Mouse (Mus musculus) CH12.LX (cell line): ENCODE measurements at regions not wholly inside any gene's neighbourhood (a gene's known extent, or its start where the extent isn't known, plus 50 kb on each side); places are given as distances from the start of the nearest gene placed in this dataset.
A peak's percentile ranks its signal among the peaks of the same experiment; 100 is the strongest.

Experiments used
- DNase-seq: peaks from one replicate; pipeline ENCODE4 v3.0.0-alpha.2; 2013; ENCODE audit errors: extremely low read depth
- H3K27ac ChIP-seq: 2 replicates; pipeline ENCODE4 v1.5.1; 2012; ENCODE audit warnings: low read depth, mild to moderate bottlenecking, control low read depth, moderate library complexity; ENCODE audit not compliant: insufficient read depth
- H3K27me3 ChIP-seq: replicated peaks from 2 replicates; pipeline ENCODE3; 2012; ENCODE audit warnings: inconsistent platforms
- H3K36me3 ChIP-seq, 2 experiments: replicated peaks in 1 of 2; 2 replicates each; pipeline versions ENCODE3 to v1.6.1; 2012; ENCODE audit warnings: inconsistent platforms in 1 of 2, low read length in 1 of 2, mild to moderate bottlenecking in 1 of 2, mixed read lengths in 1 of 2, moderate library complexity in 1 of 2; ENCODE audit not compliant: control insufficient read depth in 1 of 2, insufficient read depth in 1 of 2
- H3K4me1 ChIP-seq, 2 experiments: 2 replicates each; pipeline ENCODE4 v1.6.1; 2012; ENCODE audit warnings: inconsistent platforms in 1 of 2, moderate library complexity in 1 of 2; ENCODE audit not compliant: insufficient read depth in 2 of 2, control insufficient read depth in 1 of 2
- H3K4me2 ChIP-seq: 2 replicates; pipeline ENCODE4 v1.6.1; 2012; ENCODE audit warnings: low read depth, mild to moderate bottlenecking, control low read depth; ENCODE audit not compliant: poor library complexity, insufficient read depth, severe bottlenecking
- H3K4me3 ChIP-seq, 3 experiments: fragments of 150-350 bp in 1 of 3; sonication (generic) in 1 of 3; replicated peaks in 1 of 3; 2 replicates each; pipeline versions ENCODE3 to v1.5.1; 2011 to 2012; ENCODE audit warnings: low read depth in 2 of 3, low read length in 2 of 3, mild to moderate bottlenecking in 2 of 3, moderate library complexity in 2 of 3, control low read depth in 1 of 3, improper control_type of control experiment in 1 of 3, inconsistent platforms in 1 of 3, mixed read lengths in 1 of 3; ENCODE audit not compliant: poor library complexity in 1 of 3
- H3K79me2 ChIP-seq: replicated peaks from 2 replicates; pipeline ENCODE4 v1.6.1; 2012; ENCODE audit warnings: mild to moderate bottlenecking, moderate library complexity; ENCODE audit not compliant: control insufficient read depth, poor library complexity, insufficient read depth, severe bottlenecking; ENCODE audit errors: extremely low read depth
- H3K9ac ChIP-seq: 2 replicates; pipeline ENCODE4 v1.6.1; 2012; ENCODE audit warnings: low read depth, mild to moderate bottlenecking, control low read depth, moderate library complexity; ENCODE audit not compliant: insufficient read depth
- H3K9me3 ChIP-seq: replicated peaks from 2 replicates; pipeline ENCODE3; 2012; ENCODE audit warnings: low read length, inconsistent platforms, mixed read lengths
- BHLHE40 ChIP-seq: IDR thresholded peaks from 2 replicates; pipeline ENCODE4 v1.6.1; 2011; ENCODE audit warnings: mild to moderate bottlenecking, low read depth, low read length, improper control_type of control experiment
- CHD1 ChIP-seq: IDR thresholded peaks from 2 replicates; pipeline ENCODE4 v1.6.1; 2012; ENCODE audit warnings: low read depth, low read length, improper control_type of control experiment, inconsistent platforms
- CTCF ChIP-seq, 2 experiments: IDR thresholded peaks in 1 of 2; conservative IDR thresholded peaks in 1 of 2; 2 replicates each; pipeline ENCODE4 v1.5.1; 2011 to 2012; ENCODE audit warnings: low read depth in 2 of 2, low read length in 2 of 2, improper control_type of control experiment in 1 of 2, inconsistent platforms in 1 of 2, mild to moderate bottlenecking in 1 of 2, moderate library complexity in 1 of 2
- ELF1 ChIP-seq: IDR thresholded peaks from 2 replicates; pipeline ENCODE4 v1.6.1; 2014; ENCODE audit warnings: low read depth, mild to moderate bottlenecking, inconsistent platforms, low read length, improper control_type of control experiment
- EP300 ChIP-seq: IDR thresholded peaks from 2 replicates; pipeline ENCODE4 v1.6.1; 2011; ENCODE audit warnings: low read length, improper control_type of control experiment
- GABPA ChIP-seq: IDR thresholded peaks from 2 replicates; pipeline ENCODE4 v1.6.1; 2012; ENCODE audit warnings: low read depth, low read length, improper control_type of control experiment, inconsistent platforms; ENCODE audit not compliant: insufficient replicate concordance
- HCFC1 ChIP-seq: IDR thresholded peaks from 2 replicates; pipeline ENCODE4 v1.6.1; 2012; ENCODE audit warnings: low read depth, mild to moderate bottlenecking, inconsistent platforms, low read length, improper control_type of control experiment
- IRF4 ChIP-seq: IDR thresholded peaks from 2 replicates; pipeline ENCODE4 v1.6.1; 2014; ENCODE audit warnings: low read depth, mild to moderate bottlenecking, inconsistent platforms, low read length, improper control_type of control experiment
- JUN ChIP-seq: IDR thresholded peaks from 2 replicates; pipeline ENCODE4 v1.6.1; 2011; ENCODE audit warnings: low read depth, mild to moderate bottlenecking, low read length, improper control_type of control experiment, moderate library complexity; ENCODE audit not compliant: insufficient read depth
- JUND ChIP-seq: conservative IDR thresholded peaks from 2 replicates; pipeline ENCODE4 v1.6.1; 2011; ENCODE audit warnings: low read depth, low read length, improper control_type of control experiment
- KAT2A ChIP-seq: IDR thresholded peaks from 2 replicates; pipeline ENCODE4 v1.6.1; 2012; ENCODE audit warnings: low read length, improper control_type of control experiment, inconsistent platforms; ENCODE audit not compliant: insufficient replicate concordance
- MAFK ChIP-seq: IDR thresholded peaks from 2 replicates; pipeline ENCODE4 v1.6.1; 2011; ENCODE audit warnings: low read length, improper control_type of control experiment; ENCODE audit not compliant: insufficient replicate concordance
- MAX ChIP-seq: IDR thresholded peaks from 2 replicates; pipeline ENCODE4 v1.6.1; 2011; ENCODE audit warnings: low read length, improper control_type of control experiment
- MEF2A ChIP-seq: IDR thresholded peaks from 2 replicates; pipeline ENCODE4 v1.6.1; 2014; ENCODE audit warnings: low read depth, mild to moderate bottlenecking, inconsistent platforms, low read length, improper control_type of control experiment, borderline replicate concordance
- MXI1 ChIP-seq: IDR thresholded peaks from 2 replicates; pipeline ENCODE4 v1.6.1; 2011; ENCODE audit warnings: mild to moderate bottlenecking, low read depth, low read length, improper control_type of control experiment
- MYC ChIP-seq: IDR thresholded peaks from 2 replicates; pipeline ENCODE4 v1.6.1; 2011; ENCODE audit warnings: low read depth, mild to moderate bottlenecking, improper control_type of control experiment, low read length
- POLR2A ChIP-seq: IDR thresholded peaks from 2 replicates; pipeline ENCODE4 v1.6.1; 2011; ENCODE audit warnings: low read depth, mild to moderate bottlenecking, improper control_type of control experiment, low read length
- SMC3 ChIP-seq: IDR thresholded peaks from 2 replicates; pipeline ENCODE4 v1.6.1; 2011; ENCODE audit warnings: low read depth, low read length, improper control_type of control experiment
- TCF12 ChIP-seq: IDR thresholded peaks from 2 replicates; pipeline ENCODE4 v1.6.1; 2014; ENCODE audit warnings: low read depth, mild to moderate bottlenecking, inconsistent platforms, low read length, improper control_type of control experiment
- dilution Hi-C: fragments of 300-500 bp; cut with MboI; formaldehyde crosslinking; loops from 2 replicates; pipeline ENCODE4 v1.14.3; 2020; ENCODE audit warnings: low sequenced_read_pairs; ENCODE audit not compliant: extremely low pct_unique_long_range_greater_than_20kb, extremely low pct_ligation_motif_present
- in situ Hi-C: fragments of 300-500 bp; cut with MboI; formaldehyde crosslinking; loops from 3 replicates; pipeline ENCODE4 v1.14.3; 2019; ENCODE audit warnings: low sequenced_read_pairs, low pct_ligation_motif_present, low pct_unique_long_range_greater_than_20kb, mixed read lengths

GRCm38 (mm10) chr5:40780363-40780762 lies 927.6 kb downstream of the Rab28 start:
- H3K4me3 ChIP-seq = no peak overlapping the region
- H3K4me1 ChIP-seq = no peaks in the 10 kb centered on the region
- no peaks in the 10 kb centered on the region for H3K79me2 ChIP-seq
- DNase-seq = no peak
- in situ Hi-C loops (no loop called here), dilution Hi-C loops (no loop called here)
- H3K4me2 ChIP-seq = no peak overlapping the region
- H3K36me3 ChIP-seq = no peaks in the 10 kb centered on the region
- peaks cover 4% of the 10 kb centered on the region for H3K27me3 ChIP-seq
- no peak overlapping the region for H3K27ac ChIP-seq
- H3K9me3 ChIP-seq = peaks cover 3% of the 10 kb centered on the region
- no peak for TF ChIP-seq GABPA
- TF ChIP-seq MYC = no peak
- TF ChIP-seq HCFC1 = no peak
- TF ChIP-seq CHD1 = no peak
- TF ChIP-seq JUN = no peak
- no peak for TF ChIP-seq SMC3
- TF ChIP-seq, all 38 proteins: peak for 0
- H3K9ac ChIP-seq = no peak overlapping the region

DNA sequence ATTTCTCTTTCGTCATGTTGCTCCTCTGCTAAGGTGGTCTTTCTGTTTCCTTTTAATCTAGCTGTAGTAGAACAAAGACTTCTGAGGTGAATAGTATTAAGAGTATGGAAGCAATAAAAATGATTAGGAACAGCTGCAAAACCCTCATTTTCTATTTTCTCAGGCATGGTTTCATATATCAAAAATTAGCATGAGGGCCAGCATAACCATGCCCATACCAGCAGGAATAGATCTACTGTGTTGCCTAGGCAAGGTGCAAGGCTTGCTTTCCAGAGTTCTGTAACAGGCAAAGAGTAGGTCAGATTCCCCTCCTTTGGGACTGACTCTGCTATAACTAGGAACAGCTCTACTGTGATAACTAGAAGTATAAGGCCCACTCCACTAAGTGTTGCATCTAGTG lies 928.1 kb downstream of the Rab28 start:
- H3K36me3 ChIP-seq = no peaks in the 10 kb centered on the region
- DNase-seq = no peak
- H3K27me3 ChIP-seq = peaks cover 4% of the 10 kb centered on the region
- TF ChIP-seq POLR2A (no peak), MEF2A (no peak), EP300 (no peak), TCF12 (no peak), KAT2A (no peak), MXI1 (no peak)
- no peak overlapping the region for H3K4me2 ChIP-seq
- no peaks in the 10 kb centered on the region for H3K4me1 ChIP-seq
- no peak overlapping the region for H3K27ac ChIP-seq
- no peak overlapping the region for H3K9ac ChIP-seq
- no peak overlapping the region for H3K4me3 ChIP-seq
- in situ Hi-C loops (no loop called here), dilution Hi-C loops (no loop called here)
- H3K9me3 ChIP-seq = peaks cover 3% of the 10 kb centered on the region
- no peaks in the 10 kb centered on the region for H3K79me2 ChIP-seq

GRCm38 (mm10) chr5:40775856-40776255 lies 932.1 kb downstream of the Rab28 start:
- H3K4me2 ChIP-seq = no peak overlapping the region
- 0 out of 2 replicates have a peak, but pooled peaks have one; percentile 17 for TF ChIP-seq IRF4
- TF ChIP-seq JUND = peak; percentile 55; the same call in 1 of the 2 replicates
- no peak for TF ChIP-seq ELF1
- no peak for TF ChIP-seq CTCF (conservative IDR thresholded peaks at IDR 0.05 in 1 of 2, IDR thresholded peaks at IDR 0.05 in 1 of 2; ENCODE audit: low read depth in 2 of 2, low read length in 2 of 2)
- TF ChIP-seq BHLHE40 = peak; percentile 11; the same call in 1 of the 2 replicates
- no peak for TF ChIP-seq MAX
- peak; percentile 72 for TF ChIP-seq EP300
- TF ChIP-seq JUN = 0 out of 2 replicates have a peak, but pooled peaks have one; percentile 9
- peak; percentile 87 for TF ChIP-seq MAFK
- no peak for TF ChIP-seq POLR2A
- dilution Hi-C loops = no loop called here
- H3K4me1 ChIP-seq = no peaks in the 10 kb centered on the region
- no peaks in the 10 kb centered on the region for H3K36me3 ChIP-seq
- no peak overlapping the region for H3K27ac ChIP-seq
- H3K27me3 ChIP-seq = peaks cover 4% of the 10 kb centered on the region
- in situ Hi-C loops = no loop called here
- H3K9me3 ChIP-seq = peaks cover 5% of the 10 kb centered on the region
- no peak overlapping the region for H3K4me3 ChIP-seq
- H3K9ac ChIP-seq = no peak overlapping the region
- H3K79me2 ChIP-seq = no peaks in the 10 kb centered on the region
- peak; percentile 38 for DNase-seq
